Mouse (Mus musculus): Measurements from ENCODE around the gene Ascl2. TPM values are rescaled to one million over a fixed set of nuclear protein-coding genes. Genes with fewer than 3 reads are reported as not detected.

Gene Ascl2
- polyA plus RNA-seq, 1 experiment, result 1.5 TPM

DNA sequence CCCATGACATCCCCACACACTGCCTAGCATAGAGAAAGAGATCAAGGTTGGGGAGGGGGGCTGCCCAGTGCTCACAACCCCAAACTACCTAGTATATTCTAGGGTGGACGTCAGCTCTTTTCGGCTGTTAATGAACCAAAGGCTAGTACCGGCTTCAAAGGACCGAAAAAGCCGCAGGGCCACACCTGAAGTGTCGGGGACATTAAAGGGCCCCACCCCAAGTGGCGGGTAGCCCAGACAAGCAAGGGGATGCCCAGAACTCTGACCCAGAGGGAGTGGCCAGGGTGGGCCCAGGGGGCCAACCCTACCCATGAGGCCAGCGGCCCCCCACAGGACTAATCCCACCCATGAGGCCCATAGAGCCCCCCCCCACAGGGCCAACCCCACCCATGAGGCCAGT, 41.8 kb downstream of the Ascl2 start:
- H3K4me3 ChIP-seq (ENCODE audit: control insufficient read depth, insufficient read depth, low read length), result no peak overlapping the region
- 91% methylated on average over 8 of the region's 8 CpGs for WGBS
- TF ChIP-seq POLR2A (IDR thresholded peaks at IDR 0.05; ENCODE audit: control insufficient read depth, extremely low read depth, insufficient read depth, low read length, poor library complexity), result no peak
- TF ChIP-seq CTCF (IDR thresholded peaks at IDR 0.05; ENCODE audit: borderline replicate concordance, control insufficient read depth, extremely low read depth, insufficient read depth, low read length, poor library complexity), result no peak
- DNase-seq, result no peak
- no peak overlapping the region for H3K27ac ChIP-seq (ENCODE audit: control insufficient read depth, insufficient read depth, low read length)
- H3K4me1 ChIP-seq (replicated peaks; ENCODE audit: control insufficient read depth, insufficient read depth, low read length), result no peaks in the 10 kb centered on the region
- no peaks in the 10 kb centered on the region for H3K27me3 ChIP-seq (ENCODE audit: control insufficient read depth, insufficient read depth, low read length)
- no peaks in the 10 kb centered on the region for H3K36me3 ChIP-seq (ENCODE audit: control insufficient read depth, insufficient read depth, low read length)

DNA sequence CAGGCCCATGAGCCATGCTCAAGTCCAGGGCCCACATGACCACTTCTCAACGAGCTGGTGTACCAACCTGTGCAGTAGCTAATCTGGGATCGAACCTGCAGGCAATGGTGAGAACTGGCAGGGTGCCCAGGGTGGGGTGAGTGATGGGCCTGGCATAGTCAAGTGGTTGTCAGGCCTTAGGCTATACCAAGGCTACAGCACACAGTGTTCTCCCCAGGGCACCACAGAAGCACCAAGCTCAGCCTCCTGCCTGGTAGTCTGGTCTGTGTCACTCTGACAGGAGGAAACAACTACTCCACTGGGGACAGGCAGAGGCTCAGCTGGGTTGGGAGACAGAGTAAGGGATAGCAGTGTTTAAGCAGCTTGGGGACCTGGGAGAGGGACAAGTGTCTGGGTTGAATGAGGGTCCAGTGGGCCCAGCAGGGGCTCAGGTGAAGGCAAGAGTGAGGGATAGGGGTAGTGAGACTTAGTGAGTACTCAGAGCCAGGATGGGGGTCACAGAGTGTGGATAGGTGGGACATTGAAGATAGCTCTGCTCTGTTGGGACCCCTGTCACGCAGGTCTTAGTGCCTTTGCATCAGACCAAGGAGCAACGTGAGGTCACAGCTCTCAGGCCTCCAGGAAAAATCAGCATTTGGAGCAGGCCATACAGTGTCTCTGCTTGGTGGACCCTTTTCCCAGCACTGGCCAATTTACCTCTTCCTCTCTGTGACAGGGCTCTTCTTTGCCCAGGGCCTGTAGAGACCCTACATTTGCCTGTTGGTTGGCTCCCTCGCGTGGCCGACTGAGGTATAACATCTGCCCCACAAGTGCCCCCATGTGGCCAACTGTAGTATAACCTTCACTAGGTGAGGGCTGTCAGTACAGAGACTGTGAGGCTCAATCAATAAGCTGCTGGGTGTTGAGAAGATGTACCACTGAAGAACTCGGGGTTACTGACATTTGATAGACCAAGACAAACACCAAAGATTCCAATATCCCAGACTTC, 50.1 kb downstream of the Ascl2 start:
- peak; percentile 86 for DNase-seq
- Histone ChIP-seq H3K4me3 (ENCODE audit: control insufficient read depth, insufficient read depth, low read length) (no peak overlapping the region), H3K27ac (ENCODE audit: control insufficient read depth, insufficient read depth, low read length) (no peak overlapping the region), H3K36me3 (ENCODE audit: control insufficient read depth, insufficient read depth, low read length) (no peaks in the 10 kb centered on the region), H3K4me1 (replicated peaks; ENCODE audit: control insufficient read depth, insufficient read depth, low read length) (no peaks in the 10 kb centered on the region), H3K27me3 (ENCODE audit: control insufficient read depth, insufficient read depth, low read length) (no peaks in the 10 kb centered on the region)
- WGBS, result 42% methylated on average over 8 of the region's 8 CpGs
- TF ChIP-seq CTCF (IDR thresholded peaks at IDR 0.05; ENCODE audit: borderline replicate concordance, control insufficient read depth, extremely low read depth, insufficient read depth, low read length, poor library complexity), result peak; percentile 98
- no peak for TF ChIP-seq POLR2A (IDR thresholded peaks at IDR 0.05; ENCODE audit: control insufficient read depth, extremely low read depth, insufficient read depth, low read length, poor library complexity)

DNA sequence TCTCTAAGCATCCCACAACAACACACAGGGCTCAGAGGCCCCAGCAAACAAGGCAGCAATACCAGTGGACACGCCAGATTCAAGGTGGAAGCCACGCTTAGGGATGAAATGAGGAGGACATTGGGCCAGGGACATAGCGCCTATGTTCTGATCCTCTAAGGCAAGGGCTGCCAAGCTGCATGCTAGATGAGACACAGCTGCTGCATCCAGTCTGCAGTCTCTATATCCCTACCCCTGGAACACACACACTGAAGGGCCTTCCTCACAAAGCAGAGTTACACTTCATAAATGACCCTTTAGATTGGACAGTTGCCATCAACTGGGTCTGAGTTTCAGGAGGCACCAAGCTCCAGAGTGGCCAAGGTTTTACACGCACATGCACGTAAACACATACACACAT, 51.4 kb downstream of the Ascl2 start:
- DNase-seq, result no peak
- TF ChIP-seq POLR2A (IDR thresholded peaks at IDR 0.05; ENCODE audit: control insufficient read depth, extremely low read depth, insufficient read depth, low read length, poor library complexity) (no peak), CTCF (IDR thresholded peaks at IDR 0.05; ENCODE audit: borderline replicate concordance, control insufficient read depth, extremely low read depth, insufficient read depth, low read length, poor library complexity) (no peak)
- Histone ChIP-seq H3K27ac (ENCODE audit: control insufficient read depth, insufficient read depth, low read length) (no peak overlapping the region), H3K4me1 (replicated peaks; ENCODE audit: control insufficient read depth, insufficient read depth, low read length) (no peaks in the 10 kb centered on the region), H3K27me3 (ENCODE audit: control insufficient read depth, insufficient read depth, low read length) (no peaks in the 10 kb centered on the region), H3K36me3 (ENCODE audit: control insufficient read depth, insufficient read depth, low read length) (no peaks in the 10 kb centered on the region), H3K4me3 (ENCODE audit: control insufficient read depth, insufficient read depth, low read length) (no peak overlapping the region)
- 91% methylated on average over 5 of the region's 5 CpGs for whole genome bisulfite sequencing

Other genes with a start within 250 kb of the Ascl2 start
- gene Ins2, start 225.9 kb downstream of the Ascl2 start, polyA plus RNA-seq (2012; rRNA removed), result 4.2 and 6.6 TPM in 2 replicates
- 0.55 and 0.59 TPM in 2 replicates for gene Th, start 38.1 kb downstream of the Ascl2 start, polyA plus RNA-seq (2012; rRNA removed)
- gene Tspan32, start 35.8 kb upstream of the Ascl2 start, polyA plus RNA-seq (2012; rRNA removed), result 78.8 and 92.3 TPM in 2 replicates
- gene Cd81, start 83.5 kb upstream of the Ascl2 start, polyA plus RNA-seq (2012; rRNA removed), result 249 and 255 TPM in 2 replicates
- gene Tssc4, start 100.0 kb upstream of the Ascl2 start, polyA plus RNA-seq (2012; rRNA removed), result 155 and 157 TPM in 2 replicates
- gene Trpm5, start 125.4 kb upstream of the Ascl2 start, polyA plus RNA-seq (2012; rRNA removed), result 2.9 and 4.5 TPM in 2 replicates
- gene Kcnq1, start 137.1 kb upstream of the Ascl2 start, polyA plus RNA-seq (2012; rRNA removed), result 2.3 and 4.6 TPM in 2 replicates

All from thymus, adult 2 months (tissue).